Comparison of ENCODE assay signal across 8 mouse cellular contexts in the genomic region with DNA sequence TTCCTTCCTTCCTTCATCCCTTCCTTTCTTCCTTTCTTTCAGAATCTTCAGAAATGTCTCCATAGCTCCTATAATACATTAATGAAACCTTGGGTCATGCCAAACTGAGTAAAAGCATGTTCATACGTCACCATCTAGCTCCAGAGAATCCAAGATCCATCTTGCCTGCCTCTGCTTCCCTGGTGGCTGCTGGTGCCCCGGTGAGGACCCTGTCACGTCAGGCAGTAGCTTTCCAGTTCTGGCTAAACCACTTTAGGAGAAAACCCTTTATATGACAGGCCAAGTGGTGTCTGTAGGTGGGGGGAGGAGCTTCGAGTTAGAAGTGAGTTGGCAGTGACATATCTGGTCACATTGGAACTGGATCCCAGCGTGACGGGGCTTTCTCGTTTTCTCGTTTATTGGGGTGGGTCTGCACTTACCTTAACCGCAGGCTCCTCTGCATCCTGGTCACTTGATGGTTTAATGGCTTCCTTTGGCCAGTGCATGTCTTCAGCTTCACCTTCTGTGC. TPM values are rescaled to one million over a fixed set of nuclear protein-coding genes. Genes with fewer than 3 reads are reported as not detected.
DNase-seq lines count a peak whose midpoint lies in the region; ATAC-seq and TF ChIP-seq lines count a peak whose summit lies in the region.

Gene Furin (minus strand): TSS at position 249 of the 508 bp plus-strand sequence.

- no peak within 1 kb of the TSS for H3K9ac ChIP-seq in lung, embryonic 14.5 days
- H3K9ac ChIP-seq in embryonic facial prominence, embryonic 14.5 days (ENCODE audit: low read depth, low read length): no peak within 1 kb of the TSS
- no peak within 1 kb of the TSS for H3K9ac ChIP-seq in hindbrain, embryonic 11.5 days (ENCODE audit: low read depth, low read length)
- H3K9ac ChIP-seq in midbrain, embryonic 15.5 days: no peak within 1 kb of the TSS

- TF ChIP-seq CTCF in lung, embryonic 14.5 days (IDR thresholded peaks at IDR 0.05; ENCODE audit: low read depth): no peak

- intact Hi-C loops in heart, postnatal 25 days (cut with DNase I): no loop called here

- no peaks in the 10 kb centered on the region for H3K27me3 ChIP-seq in lung, embryonic 14.5 days (ENCODE audit: insufficient read depth, low read length)
- H3K27me3 ChIP-seq in embryonic facial prominence, embryonic 14.5 days (replicated peaks; ENCODE audit: control insufficient read depth, insufficient read depth, low read length): no peaks in the 10 kb centered on the region
- H3K27me3 ChIP-seq in hindbrain, embryonic 11.5 days (ENCODE audit: control insufficient read depth, insufficient read depth, low read length): no peaks in the 10 kb centered on the region
- no peaks in the 10 kb centered on the region; the same call in 1 of the 2 replicates for H3K27me3 ChIP-seq in midbrain, embryonic 15.5 days (replicated peaks)

- H3K36me3 ChIP-seq in lung, embryonic 14.5 days (ENCODE audit: insufficient read depth): no peaks in the 10 kb centered on the region
- H3K36me3 ChIP-seq in embryonic facial prominence, embryonic 14.5 days (ENCODE audit: control insufficient read depth, insufficient read depth, low read length): no peaks in the 10 kb centered on the region
- H3K36me3 ChIP-seq in hindbrain, embryonic 11.5 days (ENCODE audit: control insufficient read depth, insufficient read depth, low read length): no peaks in the 10 kb centered on the region
- H3K36me3 ChIP-seq in midbrain, embryonic 15.5 days (replicated peaks): no peaks in the 10 kb centered on the region

- no peak within 1 kb of the TSS for H3K4me2 ChIP-seq in lung, embryonic 14.5 days
- H3K4me2 ChIP-seq in embryonic facial prominence, embryonic 14.5 days (ENCODE audit: low read depth, low read length): no peak within 1 kb of the TSS
- H3K4me2 ChIP-seq in hindbrain, embryonic 11.5 days (replicated peaks; ENCODE audit: low read depth, low read length): no peak within 1 kb of the TSS
- no peak within 1 kb of the TSS for H3K4me2 ChIP-seq in midbrain, embryonic 15.5 days

- 59% methylated on average over 9 of the region's 9 CpGs for WGBS in lung, embryonic 14.5 days
- WGBS in embryonic facial prominence, embryonic 14.5 days: 68% methylated on average over 9 of the region's 9 CpGs
- WGBS in hindbrain, embryonic 11.5 days: 73% methylated on average over 9 of the region's 9 CpGs
- 80% methylated on average over 9 of the region's 9 CpGs for WGBS in midbrain, embryonic 15.5 days

- ATAC-seq in lung, embryonic 14.5 days (ENCODE audit: insufficient read depth): no peak
- no peak for ATAC-seq in embryonic facial prominence, embryonic 14.5 days (ENCODE audit: low read depth)
- no peak for ATAC-seq in neutrophil, adult 5-6 weeks (ENCODE audit: extremely low read depth, insufficient number of reproducible peaks, low FRiP score, poor library complexity, severe bottlenecking)
- no peak for ATAC-seq in hindbrain, embryonic 11.5 days (ENCODE audit: low FRiP score)
- no peak for ATAC-seq in midbrain, embryonic 15.5 days (replicated peaks)

- peaks cover 20% of the 10 kb centered on the region for H3K4me1 ChIP-seq in lung, embryonic 14.5 days (ENCODE audit: insufficient read depth)
- H3K4me1 ChIP-seq in embryonic facial prominence, embryonic 14.5 days (ENCODE audit: control insufficient read depth, insufficient read depth, low read length): peaks cover 12% of the 10 kb centered on the region
- peaks cover 6% of the 10 kb centered on the region; the same call in 1 of the 2 replicates for H3K4me1 ChIP-seq in hindbrain, embryonic 11.5 days (replicated peaks; ENCODE audit: control insufficient read depth, insufficient read depth, low read length)
- peaks cover 20% of the 10 kb centered on the region for H3K4me1 ChIP-seq in midbrain, embryonic 15.5 days

- H3K27ac ChIP-seq in lung, embryonic 14.5 days (ENCODE audit: low read depth): no peak within 1 kb of the TSS
- no peak within 1 kb of the TSS for H3K27ac ChIP-seq in embryonic facial prominence, embryonic 14.5 days (replicated peaks; ENCODE audit: low read depth, low read length)
- no peak within 1 kb of the TSS for H3K27ac ChIP-seq in hindbrain, embryonic 11.5 days (ENCODE audit: low read depth, low read length)
- H3K27ac ChIP-seq in midbrain, embryonic 15.5 days: no peak within 1 kb of the TSS

- H3K4me3 ChIP-seq in lung, embryonic 14.5 days (ENCODE audit: low read depth, low read length): no peak within 1 kb of the TSS
- H3K4me3 ChIP-seq in embryonic facial prominence, embryonic 14.5 days (ENCODE audit: low read depth, low read length): no peak within 1 kb of the TSS
- H3K4me3 ChIP-seq in hindbrain, embryonic 11.5 days (ENCODE audit: low read depth, low read length): no peak within 1 kb of the TSS
- no peak within 1 kb of the TSS for H3K4me3 ChIP-seq in midbrain, embryonic 15.5 days

- no peaks in the 10 kb centered on the region for H3K9me3 ChIP-seq in lung, embryonic 14.5 days (ENCODE audit: low read depth, low read length)
- H3K9me3 ChIP-seq in embryonic facial prominence, embryonic 14.5 days (ENCODE audit: control insufficient read depth, low read length): no peaks in the 10 kb centered on the region
- no peaks in the 10 kb centered on the region for H3K9me3 ChIP-seq in hindbrain, embryonic 11.5 days (ENCODE audit: control insufficient read depth, low read length)
- H3K9me3 ChIP-seq in midbrain, embryonic 15.5 days: no peaks in the 10 kb centered on the region

- DNase-seq in lung, embryonic 14.5 days: no peak
- DNase-seq in lung, postnatal 10 days: no peak
- no peak for DNase-seq in embryonic facial prominence, embryonic 14.5 days (ENCODE audit: low spot score)
- DNase-seq in heart, postnatal 25 days (ENCODE audit: low spot score): no peak
- no peak for DNase-seq in hindbrain, embryonic 11.5 days (ENCODE audit: low spot score)
- no peak for DNase-seq in kidney, postnatal 36 days

RNA-seq across cellular contexts. Expression of gene Furin, which starts in this region (rescaled TPM):
- polyA plus RNA-seq in lung, embryonic 14.5 days (2014; fragmentation: Nextera tagmentation; extraction: Ambion mirVana): 18.0 and 19.4 TPM in 2 replicates
- 17.2 and 18.4 TPM in 2 replicates for polyA plus RNA-seq in embryonic facial prominence, embryonic 14.5 days (2014; fragmentation: Nextera tagmentation; extraction: Ambion mirVana)
- total RNA-seq in heart, postnatal 25 days (2021): 100 to 1,000 TPM; 106 to 118 TPM
- total RNA-seq in neutrophil, adult 5-6 weeks (2017): 63.9 and 69.6 TPM in 2 replicates
- polyA plus RNA-seq in hindbrain, embryonic 11.5 days (2014; fragmentation: Nextera tagmentation; extraction: Ambion mirVana): 3.4 and 4.1 TPM in 2 replicates
- polyA plus RNA-seq in midbrain, embryonic 15.5 days (2015; fragmentation: Nextera tagmentation; extraction: Ambion mirVana): 5.7 and 6.3 TPM in 2 replicates
